Mouse (Mus musculus) brain, embryonic 14.5 days (tissue): ENCODE measurements at regions not wholly inside any gene's neighbourhood (a gene's known extent, or its start where the extent isn't known, plus 50 kb on each side); places are given as distances from the start of the nearest gene placed in this dataset.

Source experiments
- CTCF ChIP-seq: fragments of 200-500 bp; IDR thresholded peaks from 2 replicates; pipeline ENCODE4 v1.5.1; 2012; ENCODE audit warnings: inconsistent platforms, mild to moderate bottlenecking, moderate library complexity, borderline replicate concordance; ENCODE audit not compliant: insufficient read depth, insufficient read length; ENCODE audit errors: extremely low read depth
- POLR2A ChIP-seq: fragments of 200-500 bp; IDR thresholded peaks from 2 replicates; pipeline ENCODE4 v1.6.1; 2012; ENCODE audit warnings: mild to moderate bottlenecking, inconsistent platforms, borderline replicate concordance; ENCODE audit not compliant: poor library complexity, insufficient read depth, insufficient read length, severe bottlenecking; ENCODE audit errors: extremely low read depth

DNA sequence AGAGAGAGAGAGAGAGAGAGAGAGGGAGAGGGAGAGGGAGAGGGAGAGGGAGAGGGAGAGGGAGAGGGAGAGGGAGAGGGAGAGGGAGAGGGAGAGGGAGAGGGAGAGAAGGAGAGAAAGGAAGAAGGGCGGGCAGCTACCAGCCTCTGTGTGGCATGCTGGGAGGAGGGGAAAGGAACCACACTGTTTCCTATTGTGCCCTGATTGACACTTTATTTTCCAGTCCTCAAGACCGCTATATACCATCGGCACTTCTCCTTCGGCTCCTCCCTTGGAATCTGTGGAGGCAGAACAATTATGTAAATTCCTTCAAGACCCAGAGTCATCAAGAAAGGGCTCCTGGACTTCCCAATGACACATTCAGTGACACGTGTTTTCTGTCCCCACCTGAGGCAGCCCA is 67.8 kb upstream of the Gpr12 start:
- TF ChIP-seq CTCF: no peak
- TF ChIP-seq POLR2A: no peak
